Mouse (Mus musculus) myocyte (in vitro differentiated cells): ENCODE results near the gene Atp8a1. TPM values are rescaled to one million over a fixed set of nuclear protein-coding genes. Genes with fewer than 3 reads are reported as not detected.

Source experiments
- H3K27me3 ChIP-seq: one replicate; pipeline ENCODE4 v1.6.1; 2011; ENCODE audit not compliant: control insufficient read depth, insufficient read depth, insufficient read length
- H3K36me3 ChIP-seq: one replicate; pipeline ENCODE4 v1.6.1; 2011; ENCODE audit not compliant: control insufficient read depth, insufficient read depth
- H3K4me2 ChIP-seq: one replicate; pipeline ENCODE4 v1.6.1; 2011; ENCODE audit warnings: low read depth, control low read depth
- H3K4me3 ChIP-seq: one replicate; pipeline ENCODE4 v1.5.1; 2011; ENCODE audit warnings: mild to moderate bottlenecking, control low read depth, moderate library complexity
- H3K79me2 ChIP-seq: one replicate; pipeline ENCODE4 v1.6.1; 2011; ENCODE audit not compliant: control insufficient read depth, insufficient read depth
- H3ac ChIP-seq: one replicate; pipeline ENCODE4 v1.6.1; 2011; ENCODE audit not compliant: control insufficient read depth, insufficient read length
- CEBPB ChIP-seq: IDR thresholded peaks from 2 replicates; pipeline ENCODE4 v1.6.1; 2011; ENCODE audit warnings: mild to moderate bottlenecking, moderate library complexity; ENCODE audit not compliant: poor library complexity, insufficient read depth, severe bottlenecking
- E2F4 ChIP-seq: IDR thresholded peaks from one replicate; pipeline ENCODE4 v1.6.1; 2011; ENCODE audit warnings: mild to moderate bottlenecking, control low read depth, moderate library complexity; ENCODE audit not compliant: insufficient read depth
- MAX ChIP-seq: IDR thresholded peaks from one replicate; pipeline ENCODE4 v1.6.1; 2011; ENCODE audit warnings: low read depth, mild to moderate bottlenecking, control low read depth
- MYOD1 ChIP-seq, 3 experiments: IDR thresholded peaks; one replicate each; pipeline ENCODE4 v1.6.1; 2011; ENCODE audit warnings: control low read depth in 2 of 3, low read depth in 2 of 3, mild to moderate bottlenecking in 2 of 3, moderate library complexity in 1 of 3; ENCODE audit not compliant: insufficient read length in 2 of 3, control insufficient read depth in 1 of 3
- MYOG ChIP-seq, 3 experiments: IDR thresholded peaks; one replicate each; pipeline ENCODE4 v1.6.1; 2011; ENCODE audit warnings: control low read depth in 2 of 3, low read depth in 2 of 3, mild to moderate bottlenecking in 2 of 3; ENCODE audit not compliant: insufficient read length in 2 of 3, control insufficient read depth in 1 of 3, insufficient read depth in 1 of 3
- POLR2A ChIP-seq: IDR thresholded peaks from one replicate; pipeline ENCODE4 v1.6.1; 2011; ENCODE audit warnings: low read depth, mild to moderate bottlenecking, control low read depth, moderate library complexity; ENCODE audit not compliant: insufficient read length
- POLR2AphosphoS2 ChIP-seq: IDR thresholded peaks from one replicate; pipeline ENCODE4 v1.6.1; 2011; ENCODE audit warnings: low read depth, control low read depth; ENCODE audit not compliant: insufficient read length
- REST ChIP-seq: IDR thresholded peaks from one replicate; pipeline ENCODE4 v1.6.1; 2011; ENCODE audit warnings: mild to moderate bottlenecking, control low read depth, moderate library complexity; ENCODE audit not compliant: insufficient read depth, insufficient read length
- SRF ChIP-seq: IDR thresholded peaks from one replicate; pipeline ENCODE4 v1.6.1; 2011; ENCODE audit warnings: low read depth; ENCODE audit not compliant: control insufficient read depth, insufficient read length
- TCF12 ChIP-seq: IDR thresholded peaks from one replicate; pipeline ENCODE4 v1.6.1; 2011; ENCODE audit warnings: mild to moderate bottlenecking, control low read depth; ENCODE audit not compliant: poor library complexity, insufficient read depth, severe bottlenecking
- TCF3 ChIP-seq: IDR thresholded peaks from one replicate; pipeline ENCODE4 v1.6.1; 2011; ENCODE audit warnings: low read depth, control low read depth; ENCODE audit not compliant: insufficient read length
- USF1 ChIP-seq: IDR thresholded peaks from one replicate; pipeline ENCODE4 v1.6.1; 2011; ENCODE audit warnings: low read depth, mild to moderate bottlenecking, control low read depth, moderate library complexity
- polyA plus RNA-seq: library from polyadenylated mRNA; unstranded; fragments of >200 nt; fragmentation: generic; extraction: Trizol; gene quantifications from one replicate; pipeline ENCODE4 v1.2.1, GENCODE M21; 2012; ENCODE audit warnings: missing spikeins

The Atp8a1 gene
- polyA plus RNA-seq, 1 experiment = 0.02 TPM

- no peak overlapping the region for H3K4me2 ChIP-seq
- H3K4me3 ChIP-seq = no peak overlapping the region
- H3K27me3 ChIP-seq = no peaks in the 10 kb centered on the region
- H3K79me2 ChIP-seq = no peaks in the 10 kb centered on the region
- H3K36me3 ChIP-seq = no peaks in the 10 kb centered on the region
- TF ChIP-seq MAX (no peak), REST (no peak), POLR2AphosphoS2 (no peak), TCF12 (no peak), POLR2A (no peak), SRF (no peak), MYOG (IDR thresholded peaks at IDR 0.05; ENCODE audit: control insufficient read depth in 1 of 3, insufficient read depth in 1 of 3, insufficient read length in 2 of 3, low read depth in 2 of 3) (no peak), E2F4 (no peak), CEBPB (no peak), MYOD1 (IDR thresholded peaks at IDR 0.05; ENCODE audit: control insufficient read depth in 1 of 3, insufficient read length in 2 of 3, low read depth in 2 of 3) (no peak), TCF3 (no peak), USF1 (no peak)
- no peak overlapping the region for H3ac ChIP-seq
Measured at GRCm38 (mm10) chr5:67609520-67609837, 237.8 kb downstream of the Atp8a1 start.

GRCm38 (mm10) chr5:67608674-67609519, 238.3 kb downstream of the Atp8a1 start:
- H3K79me2 ChIP-seq = no peaks in the 10 kb centered on the region
- TF ChIP-seq TCF12 (no peak), REST (no peak), MYOG (IDR thresholded peaks at IDR 0.05; ENCODE audit: control insufficient read depth in 1 of 3, insufficient read depth in 1 of 3, insufficient read length in 2 of 3, low read depth in 2 of 3) (no peak), MAX (no peak), USF1 (no peak), TCF3 (no peak), SRF (no peak), E2F4 (no peak), POLR2A (no peak), CEBPB (no peak), POLR2AphosphoS2 (no peak), MYOD1 (IDR thresholded peaks at IDR 0.05; ENCODE audit: control insufficient read depth in 1 of 3, insufficient read length in 2 of 3, low read depth in 2 of 3) (no peak)
- H3K4me2 ChIP-seq = no peak overlapping the region
- H3K27me3 ChIP-seq = no peaks in the 10 kb centered on the region
- no peak overlapping the region for H3ac ChIP-seq
- H3K4me3 ChIP-seq = no peak overlapping the region
- H3K36me3 ChIP-seq = no peaks in the 10 kb centered on the region

GRCm38 (mm10) chr5:67607804-67608673, 239.2 kb downstream of the Atp8a1 start, which contains the start of gene Shisa3:
TSS of gene Shisa3 (plus strand) at chr5:67607882.
- H3K79me2 ChIP-seq = no peaks in the 10 kb centered on the region
- H3ac ChIP-seq = no peak within 1 kb of the TSS
- TF ChIP-seq POLR2AphosphoS2 (no peak), POLR2A (no peak), TCF3 (no peak), TCF12 (no peak), USF1 (no peak), MAX (no peak), MYOG (IDR thresholded peaks at IDR 0.05; ENCODE audit: control insufficient read depth in 1 of 3, insufficient read depth in 1 of 3, insufficient read length in 2 of 3, low read depth in 2 of 3) (no peak), CEBPB (no peak), REST (no peak), E2F4 (no peak), MYOD1 (IDR thresholded peaks at IDR 0.05; ENCODE audit: control insufficient read depth in 1 of 3, insufficient read length in 2 of 3, low read depth in 2 of 3) (no peak), SRF (no peak)
- no peaks in the 10 kb centered on the region for H3K36me3 ChIP-seq
- no peak within 1 kb of the TSS for H3K4me3 ChIP-seq
- H3K4me2 ChIP-seq = no peak within 1 kb of the TSS
- no peaks in the 10 kb centered on the region for H3K27me3 ChIP-seq

GRCm38 (mm10) chr5:67606916-67607803, 240.1 kb downstream of the Atp8a1 start:
- no peak overlapping the region for H3K4me2 ChIP-seq
- no peak overlapping the region for H3K4me3 ChIP-seq
- no peak overlapping the region for H3ac ChIP-seq
- H3K79me2 ChIP-seq = no peaks in the 10 kb centered on the region
- H3K36me3 ChIP-seq = no peaks in the 10 kb centered on the region
- no peak for TF ChIP-seq REST
- TF ChIP-seq TCF3 = no peak
- no peak for TF ChIP-seq SRF
- TF ChIP-seq POLR2AphosphoS2 = no peak
- TF ChIP-seq MYOD1 (IDR thresholded peaks at IDR 0.05; ENCODE audit: control insufficient read depth in 1 of 3, insufficient read length in 2 of 3, low read depth in 2 of 3) = no peak
- TF ChIP-seq POLR2A = no peak
- TF ChIP-seq E2F4 = no peak
- TF ChIP-seq MYOG (IDR thresholded peaks at IDR 0.05; ENCODE audit: control insufficient read depth in 1 of 3, insufficient read depth in 1 of 3, insufficient read length in 2 of 3, low read depth in 2 of 3) = no peak
- H3K27me3 ChIP-seq = no peaks in the 10 kb centered on the region
